7 mouse cellular contexts compared by ENCODE assay signal in genomic region chr1:193130456-193130825, GRCm38 (mm10). TPM values are rescaled to one million over a fixed set of nuclear protein-coding genes. Genes with fewer than 3 reads are reported as not detected.
A peak's percentile ranks its signal among the peaks of the same experiment; 100 is the strongest.
DNase-seq lines count a peak whose midpoint lies in the region; ATAC-seq and TF ChIP-seq lines count a peak whose summit lies in the region.

No protein-coding gene starts in this region.

- 31% methylated on average over 11 of the region's 11 CpGs for WGBS in neural tube, embryonic 11.5 days
- WGBS in limb, embryonic 11.5 days, result 33% methylated on average over 11 of the region's 11 CpGs
- WGBS in olfactory bulb, adult 2 months, result 23% methylated on average over 11 of the region's 11 CpGs

- H3K4me1 ChIP-seq in neural tube, embryonic 11.5 days (ENCODE audit: control insufficient read depth, insufficient read depth, low read length), result peaks cover 5% of the 10 kb centered on the region
- H3K4me1 ChIP-seq in erythroblast, embryonic 14.5 days (ENCODE audit: control insufficient read depth), result peaks cover 25% of the 10 kb centered on the region
- peaks cover 5% of the 10 kb centered on the region; the same call in 1 of the 2 replicates for H3K4me1 ChIP-seq in limb, embryonic 11.5 days (ENCODE audit: control insufficient read depth, insufficient read depth, low read length)
- H3K4me1 ChIP-seq in olfactory bulb, adult 2 months (ENCODE audit: control insufficient read depth, insufficient read depth, low read length), result peaks cover 7% of the 10 kb centered on the region; the same call in 1 of the 2 replicates

- H3K36me3 ChIP-seq in neural tube, embryonic 11.5 days (ENCODE audit: control insufficient read depth, insufficient read depth, low read length), result 0 out of 2 replicates have a peak, but pooled peaks cover 3% of the 10 kb centered on the region
- H3K36me3 ChIP-seq in erythroblast, embryonic 14.5 days (ENCODE audit: control insufficient read depth), result peaks cover 20% of the 10 kb centered on the region
- peaks cover 6% of the 10 kb centered on the region; the same call in 1 of the 2 replicates for H3K36me3 ChIP-seq in limb, embryonic 11.5 days (ENCODE audit: control insufficient read depth, insufficient read depth, low read length)

- H3K9me3 ChIP-seq in neural tube, embryonic 11.5 days (ENCODE audit: control insufficient read depth, low read length), result no peaks in the 10 kb centered on the region
- no peaks in the 10 kb centered on the region for H3K9me3 ChIP-seq in erythroblast, embryonic 14.5 days (ENCODE audit: control insufficient read depth, low read length)
- H3K9me3 ChIP-seq in limb, embryonic 11.5 days (ENCODE audit: control insufficient read depth, low read length), result no peaks in the 10 kb centered on the region

- H3K9ac ChIP-seq in neural tube, embryonic 11.5 days (ENCODE audit: low read length), result peak overlapping the region; percentile 64
- peak overlapping the region; percentile 50 for H3K9ac ChIP-seq in limb, embryonic 11.5 days (ENCODE audit: low read length)

- no peak for TF ChIP-seq POLR2A in olfactory bulb, adult 2 months (IDR thresholded peaks at IDR 0.05; ENCODE audit: insufficient read depth, low read depth, low read length)

- H3K27me3 ChIP-seq in neural tube, embryonic 11.5 days (ENCODE audit: control insufficient read depth, insufficient read depth, low read length), result no peaks in the 10 kb centered on the region
- no peaks in the 10 kb centered on the region for H3K27me3 ChIP-seq in erythroblast, embryonic 14.5 days (ENCODE audit: control insufficient read depth)
- H3K27me3 ChIP-seq in limb, embryonic 11.5 days (ENCODE audit: control insufficient read depth, insufficient read depth, low read length), result no peaks in the 10 kb centered on the region

- H3K4me3 ChIP-seq in neural tube, embryonic 11.5 days (ENCODE audit: low read depth, low read length), result peak overlapping the region; percentile 97
- peak overlapping the region; percentile 78 for H3K4me3 ChIP-seq in erythroblast, embryonic 14.5 days (replicated peaks)
- peak overlapping the region; percentile 98 for H3K4me3 ChIP-seq in limb, embryonic 11.5 days (ENCODE audit: low read depth, low read length)
- peak overlapping the region; percentile 40 for H3K4me3 ChIP-seq in olfactory bulb, adult 2 months (ENCODE audit: insufficient read depth, low read depth, low read length)

- ATAC-seq in neural tube, embryonic 11.5 days (ENCODE audit: insufficient read depth, low FRiP score, low TSS enrichment), result peak; percentile 62
- peak; percentile 41; the same call in 1 of the 2 replicates for ATAC-seq in limb, embryonic 11.5 days (ENCODE audit: insufficient number of reproducible peaks, low FRiP score, low TSS enrichment, low read depth)

- peak overlapping the region; percentile 51 for H3K4me2 ChIP-seq in neural tube, embryonic 11.5 days (ENCODE audit: low read depth)
- peak overlapping the region; percentile 43; the same call in 1 of the 2 replicates for H3K4me2 ChIP-seq in limb, embryonic 11.5 days (ENCODE audit: low read depth, severe bottlenecking)

- DNase-seq in neural tube, embryonic 11.5 days (ENCODE audit: low spot score), result no peak
- DNase-seq in neural tube, embryonic 10.5 days (ENCODE audit: extremely low spot score, low spot score), result no peak
- no peak for DNase-seq in limb, embryonic 11.5 days (ENCODE audit: low spot score)
- DNase-seq in right cerebral cortex, postnatal 25 days, result no peak
- DNase-seq in spleen, postnatal 36 days (ENCODE audit: low spot score in 2 of 2), result no peak

- no peak for TF ChIP-seq CTCF in olfactory bulb, adult 2 months (IDR thresholded peaks at IDR 0.05; ENCODE audit: insufficient read depth, low read depth, low read length)

- H3K27ac ChIP-seq in neural tube, embryonic 11.5 days (ENCODE audit: low read depth, low read length), result 0 out of 2 replicates have a peak overlapping the region, but pooled peaks have one; percentile 44
- no peak overlapping the region for H3K27ac ChIP-seq in limb, embryonic 11.5 days (replicated peaks; ENCODE audit: low read depth, low read length)
- peak overlapping the region; percentile 66 for H3K27ac ChIP-seq in olfactory bulb, adult 2 months (ENCODE audit: insufficient read depth, low read depth, low read length)

RNA-seq across cellular contexts. Expression of gene Diexf, which starts 0.4 kb away (rescaled TPM):
- 10.8 and 11.3 TPM in 2 replicates for polyA plus RNA-seq in neural tube, embryonic 11.5 days (2014; fragmentation: Nextera tagmentation; extraction: Ambion mirVana)
- polyA plus RNA-seq in erythroblast, embryonic 14.5 days (2012), result 0.07 and 0.21 TPM in 2 replicates
- polyA plus RNA-seq in limb, embryonic 11.5 days (2014; fragmentation: Nextera tagmentation; extraction: Ambion mirVana), result 12.2 and 13.3 TPM in 2 replicates
- polyA plus RNA-seq in olfactory bulb, adult 2 months (2012; ENCODE audit: insufficient read depth, insufficient read length, low replicate concordance, missing spikeins), result 406 TPM in 1 of 2 replicates, not detected in the other

RNA-seq across cellular contexts. Expression of gene Irf6, which starts 22.5 kb away (rescaled TPM):
- polyA plus RNA-seq in neural tube, embryonic 11.5 days (2014; fragmentation: Nextera tagmentation; extraction: Ambion mirVana), result 5.4 and 5.5 TPM in 2 replicates
- not detected in 2 replicates for polyA plus RNA-seq in erythroblast, embryonic 14.5 days (2012)
- polyA plus RNA-seq in limb, embryonic 11.5 days (2014; fragmentation: Nextera tagmentation; extraction: Ambion mirVana), result 8.2 and 11.5 TPM in 2 replicates
- not detected in 2 replicates for polyA plus RNA-seq in olfactory bulb, adult 2 months (2012; ENCODE audit: insufficient read depth, insufficient read length, low replicate concordance, missing spikeins)

RNA-seq across cellular contexts. Expression of gene A130010J15Rik, which starts 37.4 kb away (rescaled TPM):
- polyA plus RNA-seq in neural tube, embryonic 11.5 days (2014; fragmentation: Nextera tagmentation; extraction: Ambion mirVana), result 16.6 and 17.2 TPM in 2 replicates
- not detected in 2 replicates for polyA plus RNA-seq in erythroblast, embryonic 14.5 days (2012)
- polyA plus RNA-seq in limb, embryonic 11.5 days (2014; fragmentation: Nextera tagmentation; extraction: Ambion mirVana), result 15.5 and 17.8 TPM in 2 replicates
- polyA plus RNA-seq in olfactory bulb, adult 2 months (2012; ENCODE audit: insufficient read depth, insufficient read length, low replicate concordance, missing spikeins), result not detected in 2 replicates

Comparison
In these comparisons a context has a peak if more than half of its experiments do, and no peak if none do; other contexts are left out.
1. H3K4me3 ChIP-seq: peak in every context shown above with its lines; median percentile 98 in limb, embryonic 11.5 days; 97 in neural tube, embryonic 11.5 days; 78 in erythroblast, embryonic 14.5 days; 40 in olfactory bulb, adult 2 months.
2. RNA of gene Diexf, which starts 0.4 kb away (polyA plus RNA-seq): 406 TPM in olfactory bulb, adult 2 months; 12.2 to 13.3 TPM in limb, embryonic 11.5 days, 10.8 to 11.3 TPM in neural tube, embryonic 11.5 days and 0.07 to 0.21 TPM in erythroblast, embryonic 14.5 days; every median in the first group is over 10 times any median in the second.
3. RNA of gene A130010J15Rik, which starts 37.4 kb away (polyA plus RNA-seq): 15.5 to 17.8 TPM in limb, embryonic 11.5 days and 16.6 to 17.2 TPM in neural tube, embryonic 11.5 days; not detected in erythroblast, embryonic 14.5 days and not detected in olfactory bulb, adult 2 months; every median in the first group is over 10 times any median in the second.